In genomic region chr4:58574024-58574423, GRCm38 (mm10) we compare ENCODE assay signal across 10 mouse cellular contexts.
"Had no signal": no experiment of that assay in that cellular context is flagged by ENCODE, and none has a peak within 500 bp of the region (broad histone marks: within the 10 kb centered on the region; RNA-seq: fewer than 3 reads in every experiment).

No protein-coding gene starts in this region.

- H3K9ac ChIP-seq: limb, embryonic 15.5 days; liver, embryonic 13.5 days; liver, postnatal 0 days; lung, embryonic 15.5 days; midbrain, embryonic 13.5 days; neural tube, embryonic 12.5 days had no signal

- H3K4me1 ChIP-seq: liver, embryonic 13.5 days; midbrain, embryonic 13.5 days; neural tube, embryonic 12.5 days had no signal

- H3K27ac ChIP-seq: left cerebral cortex, adult 2 months; limb, embryonic 15.5 days; liver, embryonic 13.5 days; lung, embryonic 15.5 days; midbrain, embryonic 13.5 days; neural tube, embryonic 12.5 days had no signal

- H3K4me3 ChIP-seq: left cerebral cortex, adult 2 months; limb, embryonic 15.5 days; liver, embryonic 13.5 days; lung, embryonic 15.5 days; midbrain, embryonic 13.5 days; neural tube, embryonic 12.5 days had no signal

- ATAC-seq: liver, postnatal 0 days; midbrain, embryonic 13.5 days had no signal

- H3K27me3 ChIP-seq: limb, embryonic 15.5 days; liver, embryonic 13.5 days; lung, embryonic 15.5 days; midbrain, embryonic 13.5 days; neural tube, embryonic 12.5 days had no signal

- H3K9me3 ChIP-seq: limb, embryonic 15.5 days; liver, embryonic 13.5 days; lung, embryonic 15.5 days; midbrain, embryonic 13.5 days; neural tube, embryonic 12.5 days had no signal

- H3K4me2 ChIP-seq: limb, embryonic 15.5 days; liver, embryonic 13.5 days; lung, embryonic 15.5 days; midbrain, embryonic 13.5 days; neural tube, embryonic 12.5 days had no signal

- H3K36me3 ChIP-seq: limb, embryonic 15.5 days; liver, embryonic 13.5 days; lung, embryonic 15.5 days; midbrain, embryonic 13.5 days; neural tube, embryonic 12.5 days had no signal

- DNase-seq: kidney, adult 8-10 months; kidney, postnatal 25 days; liver, embryonic 13.5 days; liver, postnatal 0 days; thymus, postnatal 36 days had no signal
